Mouse (Mus musculus) gastrocnemius, postnatal 36 days (tissue): ENCODE results near the gene Fgfr2. TPM values are rescaled to one million over a fixed set of nuclear protein-coding genes. Genes with fewer than 3 reads are reported as not detected.
A peak's percentile ranks its signal among the peaks of the same experiment; 100 is the strongest.
"Not testable (repeated sequence)": the region's sequence is repeated elsewhere in the genome, so short reads cannot be mapped to it uniquely, and the experiment has no call there.

ENCODE experiments used
- DNase-seq, 2 experiments: peaks; one replicate each; pipeline ENCODE4 v3.0.0; 2022
- intact Hi-C: fragments of 180-260 bp; cut with DNase I; formaldehyde crosslinking; loops from one replicate; pipeline ENCODE4 v1.15.1; 2025
- total RNA-seq, 2 experiments: library from RNA; stranded (reverse); gene quantifications; 2 replicates each; pipeline ENCODE4 v1.2.3; 2021

The Fgfr2 gene
- total RNA-seq, 2 experiments from 2014 or later, result 0.28 to 0.49 TPM

DNA sequence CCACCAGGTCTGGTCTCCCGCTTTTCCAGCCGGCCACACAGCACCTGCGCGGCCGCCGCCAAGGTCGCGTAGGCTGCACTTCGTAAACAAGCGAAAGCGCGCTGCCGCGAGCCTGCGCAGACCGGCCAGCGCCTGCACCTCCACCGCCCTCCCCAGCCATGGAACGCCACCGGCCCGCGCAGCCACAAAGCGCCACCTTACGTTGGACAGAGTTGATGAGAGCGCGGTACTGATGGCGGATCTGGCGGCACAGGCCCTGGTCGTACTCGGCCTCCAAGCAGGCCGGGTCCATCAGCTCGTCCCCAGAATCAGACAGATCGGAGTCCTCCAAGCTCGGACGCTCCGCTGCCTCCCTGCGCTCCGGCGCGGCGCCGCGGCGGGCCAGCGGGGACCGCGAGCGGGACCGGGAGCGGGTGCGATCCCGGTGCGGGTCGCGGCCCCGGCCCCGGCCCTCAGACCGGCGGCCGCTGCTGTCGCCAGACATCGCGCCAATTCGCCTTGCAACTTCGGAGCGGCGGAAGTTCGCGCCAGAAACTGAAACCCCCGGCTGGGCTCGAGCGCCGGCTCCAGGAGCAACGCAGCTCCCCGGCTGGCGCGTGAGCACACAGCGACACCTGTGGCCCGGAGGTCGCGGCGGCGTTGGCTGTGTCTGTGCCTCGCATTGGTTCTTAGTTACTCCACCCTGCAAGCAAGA is 2576.2 kb downstream of the Fgfr2 start:
- intact Hi-C loops, result loop anchor here (5.0 kb wide), 1 partner anchor 55 kb away; no protein-coding TSS in a partner anchor
- peak; percentile 87 to 92 for DNase-seq

DNA sequence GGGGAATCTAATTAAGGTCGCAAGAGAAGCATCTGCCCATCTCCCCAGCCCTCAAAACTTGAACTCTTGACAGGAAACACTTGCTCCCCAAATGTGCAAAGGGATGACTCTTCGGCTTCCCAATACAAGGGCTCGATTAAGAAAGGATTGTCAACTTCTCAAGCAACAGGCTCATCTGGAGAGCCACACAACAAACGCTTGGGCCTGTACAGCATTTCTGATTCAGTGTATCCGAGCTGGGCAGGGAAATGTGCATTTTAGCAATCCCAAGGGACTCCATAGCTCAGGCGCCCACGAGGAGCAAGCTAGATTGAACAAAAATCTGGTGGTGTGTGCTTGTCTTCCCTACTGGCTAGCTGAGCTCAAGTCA is 2576.7 kb downstream of the Fgfr2 start:
- intact Hi-C loops, result loop anchor here (5.0 kb wide), 1 partner anchor 56 kb away; no protein-coding TSS in a partner anchor
- no peak for DNase-seq

DNA sequence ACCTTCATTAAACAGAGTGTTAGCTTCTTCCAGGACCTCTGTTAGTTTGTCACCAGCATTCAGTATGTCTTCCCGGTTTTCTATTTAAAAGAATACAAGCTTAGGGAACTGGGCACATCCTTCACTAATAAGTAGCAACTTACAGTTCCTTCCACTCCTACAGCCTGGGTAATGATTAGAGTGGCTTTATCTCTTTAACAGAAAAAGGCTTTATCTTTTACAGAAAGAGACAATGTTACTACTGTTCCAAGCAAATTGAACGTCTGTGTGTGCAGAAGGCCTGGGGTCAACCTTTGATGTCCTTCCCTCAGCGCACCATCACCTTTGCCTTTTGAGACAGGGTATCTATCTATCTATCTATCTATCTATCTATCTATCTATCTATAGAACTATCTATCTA is 2577.3 kb downstream of the Fgfr2 start:
- intact Hi-C loops, result loop anchor here (5.0 kb wide), 1 partner anchor 56 kb away; no protein-coding TSS in a partner anchor
- no peak for DNase-seq

DNA sequence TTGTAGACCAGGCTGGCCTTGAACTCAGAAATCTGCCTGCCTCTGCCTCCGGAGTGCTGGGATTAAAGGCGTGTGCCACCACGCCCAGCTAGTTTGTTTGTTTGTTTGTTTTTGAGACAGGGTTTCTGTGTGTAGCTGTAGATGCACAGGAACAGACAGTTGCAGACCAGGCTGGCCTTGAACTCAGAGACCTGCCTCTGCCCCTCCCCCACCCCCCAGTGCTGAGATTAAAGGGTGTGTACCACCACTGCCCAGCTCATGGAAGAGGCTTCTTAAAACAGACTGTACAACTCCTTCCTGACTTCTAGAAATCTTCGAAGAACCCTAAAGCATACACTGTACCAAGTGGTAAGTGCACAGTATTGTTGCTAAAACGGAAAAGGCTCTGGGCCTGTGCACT is 2577.7 kb downstream of the Fgfr2 start:
- no peak for DNase-seq
- intact Hi-C loops, result loop anchor here (5.0 kb wide), 1 partner anchor 57 kb away; no protein-coding TSS in a partner anchor

DNA sequence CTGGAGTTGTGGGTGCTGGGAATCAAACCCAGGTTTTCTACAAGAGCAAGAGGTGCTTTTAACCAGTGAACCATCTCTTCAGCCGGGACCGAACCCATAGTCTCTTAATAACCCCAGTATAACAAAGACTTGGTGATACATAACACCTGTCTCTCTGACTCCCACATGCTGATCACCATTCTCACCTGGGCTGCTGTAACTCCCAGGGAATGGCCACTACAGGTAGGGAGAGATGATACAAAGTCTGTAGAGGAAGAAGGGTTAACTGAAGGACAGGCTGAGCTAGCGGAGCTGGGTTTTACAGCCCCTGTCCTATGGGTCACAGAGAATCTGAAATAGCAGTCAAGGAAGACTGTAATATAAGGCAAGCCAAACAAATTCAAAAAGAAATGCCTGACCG is 2580.0 kb downstream of the Fgfr2 start:
- DNase-seq, result no peak
- intact Hi-C loops, result no loop called here

DNA sequence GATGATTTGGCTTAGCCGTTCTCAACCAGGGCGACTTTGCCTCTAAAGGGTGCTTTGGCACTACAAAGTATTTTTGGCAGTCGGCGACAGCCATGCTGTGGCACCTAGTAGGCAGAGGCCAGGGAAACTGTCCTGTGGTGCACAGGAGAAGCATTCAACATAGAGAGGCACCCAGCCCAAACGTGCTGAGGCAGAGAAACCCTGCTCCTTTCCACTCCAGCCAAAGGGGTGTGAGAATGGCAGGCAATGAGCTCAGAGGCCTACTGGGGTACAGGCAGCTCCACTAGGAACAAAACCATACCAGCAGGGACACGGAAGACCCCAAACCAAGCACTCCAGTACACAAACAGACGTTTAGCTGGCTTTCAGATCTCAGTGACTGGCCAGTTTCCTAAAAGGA is 2583.0 kb downstream of the Fgfr2 start:
- no peak for DNase-seq
- intact Hi-C loops, result no loop called here

DNA sequence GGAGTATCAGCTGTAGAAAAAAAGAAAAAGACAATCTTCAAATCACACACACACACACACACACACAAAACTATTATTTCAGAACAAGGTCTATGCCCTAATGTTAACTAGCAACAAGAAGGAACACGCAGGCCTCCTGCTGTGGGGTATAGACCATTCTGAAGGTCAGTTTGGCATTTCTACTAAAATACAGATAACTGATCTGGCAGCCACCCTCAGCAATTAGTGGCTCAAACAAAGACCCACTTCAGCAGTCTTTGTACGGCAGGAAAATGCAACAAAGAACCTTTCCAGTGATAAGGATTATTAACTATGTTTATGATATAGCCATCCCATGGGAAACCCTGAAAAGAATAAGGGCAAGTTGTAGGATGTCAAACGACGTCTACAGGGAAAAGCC is 2586.1 kb downstream of the Fgfr2 start:
- intact Hi-C loops, result loop anchor here (5.0 kb wide), 1 partner anchor 225 kb away; no protein-coding TSS in a partner anchor
- no peak for DNase-seq

DNA sequence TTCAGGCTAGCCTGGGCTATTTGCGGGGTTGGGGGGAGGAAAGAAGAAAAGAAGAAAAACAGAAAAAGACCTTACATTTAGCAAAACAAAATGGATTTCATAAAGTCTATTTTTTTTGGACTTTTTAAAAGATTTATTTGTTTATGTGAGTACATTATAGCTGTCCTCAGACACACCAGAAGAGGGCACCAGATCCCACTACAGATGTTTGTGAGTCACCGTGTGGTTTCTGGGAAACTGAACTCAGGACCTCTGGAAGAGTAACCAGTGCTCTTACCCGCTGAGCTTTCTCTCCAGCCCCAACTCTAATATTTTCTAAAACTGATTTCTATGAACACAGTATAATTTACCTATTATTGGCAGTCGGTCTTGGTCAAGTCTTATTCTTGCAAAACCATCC is 2588.0 kb downstream of the Fgfr2 start:
- intact Hi-C loops, result loop anchor here (5.0 kb wide), 1 partner anchor 227 kb away; no protein-coding TSS in a partner anchor
- no peak for DNase-seq

DNA sequence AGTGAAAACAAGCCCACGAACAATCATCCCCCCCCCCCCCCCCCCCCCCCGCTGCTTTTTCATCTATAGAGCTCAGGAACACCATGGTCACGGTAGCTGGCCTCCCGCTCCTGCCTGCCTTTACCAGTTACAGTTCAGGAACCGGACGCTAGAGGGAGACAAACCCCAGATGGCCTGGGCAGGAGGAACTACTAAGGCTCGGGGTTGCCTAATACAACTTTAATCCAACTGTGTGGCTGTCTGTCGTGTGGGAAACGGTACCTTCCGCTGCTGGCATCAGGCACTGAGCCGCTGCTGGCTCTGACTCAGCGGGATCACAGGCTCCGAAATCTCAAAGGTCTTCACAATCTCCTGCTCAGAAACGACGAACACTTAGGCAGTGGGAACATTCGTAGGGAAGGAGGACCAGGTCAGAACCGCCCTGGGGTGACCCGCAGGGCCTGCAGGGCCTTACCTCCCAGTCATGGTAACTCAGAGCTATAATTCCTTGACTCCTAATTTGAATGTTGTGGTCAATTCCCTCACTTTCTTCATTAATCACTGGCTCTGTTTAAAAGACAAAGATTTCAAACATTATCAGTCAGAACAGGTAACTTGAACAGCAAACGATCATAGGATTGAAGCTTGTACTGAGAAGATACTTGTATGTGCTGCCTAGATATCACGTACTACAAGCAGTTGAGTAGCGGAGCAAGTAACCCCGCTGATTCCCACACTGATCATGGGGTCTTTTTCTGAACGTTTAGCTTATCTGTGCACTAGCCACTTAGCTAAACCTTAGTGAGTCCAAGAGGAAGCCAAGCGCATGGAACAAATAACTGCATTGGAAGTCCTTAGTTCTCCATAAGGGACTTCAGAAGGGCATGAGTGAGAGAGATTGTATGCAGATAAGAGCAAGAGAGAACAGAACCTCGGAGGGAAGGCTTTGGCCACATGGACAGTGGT is 2589.6 kb downstream of the Fgfr2 start:
- intact Hi-C loops, result loop anchor here (5.0 kb wide), 1 partner anchor 69 kb away; no protein-coding TSS in a partner anchor
- DNase-seq, result peak; percentile 73 to 88

DNA sequence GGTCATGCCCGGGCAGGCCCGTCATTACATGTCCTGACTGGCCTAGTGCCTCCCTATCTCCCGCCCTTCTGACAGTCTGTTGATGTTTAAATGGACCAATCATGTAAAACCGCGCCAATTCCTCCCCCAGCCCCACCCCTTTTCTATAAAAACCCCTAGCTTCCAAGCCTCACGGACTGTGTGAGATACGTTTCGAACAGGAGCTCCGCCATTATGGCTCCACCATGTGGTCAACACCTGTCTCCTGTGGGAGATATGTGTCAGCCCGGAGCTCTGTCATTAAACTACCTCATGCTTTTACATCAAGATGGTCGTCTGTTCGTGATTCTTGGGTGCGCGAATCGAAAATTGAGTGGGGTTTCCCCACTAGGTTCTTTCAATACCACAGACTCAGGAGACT is 2592.0 kb downstream of the Fgfr2 start:
- intact Hi-C loops, result loop anchor here (5.0 kb wide), 1 partner anchor 71 kb away; no protein-coding TSS in a partner anchor
- DNase-seq, result not testable (repeated sequence)

DNA sequence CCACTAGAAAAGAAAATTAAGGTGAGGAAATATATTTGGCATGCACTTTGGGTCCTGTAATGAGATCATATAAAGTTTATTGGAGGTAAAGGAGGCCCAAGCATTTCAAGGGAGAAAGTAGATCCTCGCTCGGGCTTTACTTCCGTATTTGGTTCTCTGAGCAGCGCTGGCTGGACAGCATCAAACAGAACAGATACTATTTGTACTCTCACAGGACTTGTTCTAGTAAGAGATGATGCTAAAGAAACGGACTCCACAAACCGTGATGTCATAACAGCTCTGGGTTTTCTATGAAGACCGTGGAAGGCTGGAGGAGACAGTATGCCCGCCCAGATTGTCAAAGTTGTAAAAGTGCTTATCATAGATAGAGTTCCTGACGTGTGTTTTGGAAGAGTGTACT is 2595.8 kb downstream of the Fgfr2 start:
- no peak for DNase-seq
- intact Hi-C loops, result loop anchor here (10.0 kb wide), 1 partner anchor 1037 kb away; the partner anchor contains the start of gene Bub3

DNA sequence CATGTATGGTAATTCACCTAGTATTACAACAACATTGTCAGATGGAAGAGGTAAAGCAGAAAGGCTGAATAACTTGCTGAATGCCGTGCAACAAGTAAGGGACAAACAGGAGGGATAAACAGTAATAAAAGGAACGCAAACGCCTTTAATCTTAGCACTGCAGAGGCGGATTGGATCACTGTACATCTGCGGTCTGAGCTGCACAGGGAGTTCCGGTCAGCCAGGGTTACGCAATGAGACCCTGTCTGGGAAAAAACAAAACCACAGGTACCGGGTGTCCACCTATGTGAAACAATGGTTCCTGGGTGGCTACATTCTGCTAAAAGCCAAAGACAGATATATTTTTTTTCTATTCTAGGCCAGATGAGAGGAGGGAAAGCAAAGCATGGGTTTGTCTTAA is 2599.7 kb downstream of the Fgfr2 start:
- intact Hi-C loops, result loop anchor here (10.0 kb wide), 1 partner anchor 1041 kb away; the partner anchor contains the start of gene Bub3
- DNase-seq, result no peak

DNA sequence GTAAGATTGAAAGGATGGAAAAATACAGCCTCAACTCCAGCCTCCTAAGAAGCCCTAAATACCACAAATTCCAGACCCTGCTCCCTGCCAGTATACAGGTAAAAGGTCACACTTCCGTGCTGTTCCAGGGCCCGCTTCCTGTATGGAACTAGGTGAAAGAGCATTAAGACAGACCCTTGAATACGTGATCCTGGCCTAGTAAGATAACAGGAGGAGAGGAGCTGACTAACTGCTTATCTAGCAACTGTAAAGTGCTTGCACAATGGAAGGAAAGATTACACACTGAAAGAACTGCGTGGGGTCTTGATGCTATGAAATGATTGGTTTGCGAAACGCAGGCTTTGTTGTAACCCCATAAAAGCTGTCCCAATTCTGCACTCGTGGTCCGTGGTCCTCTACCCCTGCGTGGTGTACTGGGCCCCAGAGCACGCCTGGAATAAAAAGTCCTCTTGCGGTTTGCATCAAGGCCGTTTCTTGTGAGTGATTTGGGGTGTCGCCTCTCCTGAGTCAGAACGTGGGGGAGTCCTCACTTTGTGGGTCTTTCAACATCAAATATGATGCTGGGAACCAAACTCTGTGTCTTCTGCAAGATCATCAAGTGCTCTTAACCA is 2602.2 kb downstream of the Fgfr2 start:
- no peak for DNase-seq
- intact Hi-C loops, result loop anchor here (10.0 kb wide), 1 partner anchor 1044 kb away; the partner anchor contains the start of gene Bub3

DNA sequence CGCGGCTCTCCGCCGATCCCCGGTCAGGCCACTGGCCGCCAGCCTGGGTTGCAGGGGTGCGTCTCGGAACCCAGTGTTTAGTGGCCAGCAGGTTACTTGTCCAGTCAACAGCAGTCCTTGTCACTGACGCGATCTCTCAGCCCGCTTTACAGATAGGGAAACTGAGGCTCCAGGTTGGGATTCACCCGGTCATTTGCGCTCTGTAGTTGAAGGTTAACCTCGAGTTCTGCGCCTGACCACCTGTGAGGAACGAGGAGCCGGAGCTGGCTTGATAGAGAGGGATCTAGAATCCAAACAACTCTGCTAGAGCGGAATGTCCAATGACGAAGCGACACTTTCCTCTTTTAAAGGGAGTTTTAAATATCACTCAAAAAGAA is 2603.1 kb downstream of the Fgfr2 start, which contains the start of gene Ate1:
Gene Ate1, minus strand, starts transcription at position 321 of the 377 bp plus-strand sequence.
- intact Hi-C loops, result loop anchor here (10.0 kb wide), 1 partner anchor 1045 kb away; the partner anchor contains the start of gene Bub3
- no peak for DNase-seq

DNA sequence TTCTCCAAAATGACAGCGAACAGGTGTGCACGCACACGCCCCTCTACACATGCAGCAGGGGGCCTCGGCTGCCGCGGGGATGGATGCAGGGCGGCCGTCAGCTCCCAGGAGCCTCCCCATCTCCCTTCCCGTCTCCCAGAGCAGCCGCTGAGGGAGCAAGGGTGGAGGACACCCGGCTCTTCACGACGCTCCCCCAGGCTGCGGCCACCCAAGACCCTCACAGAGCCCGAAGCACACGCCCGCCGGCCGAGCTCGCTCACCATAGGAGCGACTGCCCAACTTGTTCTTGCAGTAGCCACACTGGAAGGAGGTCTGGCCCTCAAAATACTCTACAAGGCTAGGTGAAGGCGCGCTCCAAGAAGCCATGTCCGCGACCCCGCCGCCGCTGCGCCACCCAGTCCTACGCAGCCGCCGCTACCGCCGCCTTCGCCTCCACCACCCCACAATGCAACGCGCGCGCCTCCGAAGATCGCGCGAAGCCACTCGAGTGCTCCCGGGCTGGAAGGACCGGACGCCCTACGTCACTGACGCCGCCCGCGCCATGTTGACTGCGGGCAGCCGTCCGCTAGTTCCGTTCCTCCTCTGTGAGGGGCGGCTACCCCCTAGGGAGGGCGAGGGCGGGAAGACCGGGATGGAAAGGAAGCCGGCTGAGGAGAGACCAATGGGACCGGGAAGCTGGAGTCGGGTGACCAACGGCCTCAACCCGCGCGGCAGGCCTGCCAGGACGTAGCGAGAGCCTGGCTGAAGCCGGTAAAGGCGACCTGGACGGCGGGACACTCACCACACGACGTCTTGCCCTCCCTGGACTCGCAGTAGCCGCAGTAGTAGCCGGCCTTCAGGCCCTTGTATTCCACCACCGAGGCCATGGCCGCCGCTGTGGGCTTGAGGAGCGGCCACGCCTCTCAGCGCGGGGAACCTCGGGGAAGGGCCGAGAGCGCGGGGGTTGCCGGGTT is 2603.8 kb downstream of the Fgfr2 start:
- intact Hi-C loops, result loop anchor here (10.0 kb wide), 1 partner anchor 1045 kb away; the partner anchor contains the start of gene Bub3
- DNase-seq, result peak; percentile 98 to 99

DNA sequence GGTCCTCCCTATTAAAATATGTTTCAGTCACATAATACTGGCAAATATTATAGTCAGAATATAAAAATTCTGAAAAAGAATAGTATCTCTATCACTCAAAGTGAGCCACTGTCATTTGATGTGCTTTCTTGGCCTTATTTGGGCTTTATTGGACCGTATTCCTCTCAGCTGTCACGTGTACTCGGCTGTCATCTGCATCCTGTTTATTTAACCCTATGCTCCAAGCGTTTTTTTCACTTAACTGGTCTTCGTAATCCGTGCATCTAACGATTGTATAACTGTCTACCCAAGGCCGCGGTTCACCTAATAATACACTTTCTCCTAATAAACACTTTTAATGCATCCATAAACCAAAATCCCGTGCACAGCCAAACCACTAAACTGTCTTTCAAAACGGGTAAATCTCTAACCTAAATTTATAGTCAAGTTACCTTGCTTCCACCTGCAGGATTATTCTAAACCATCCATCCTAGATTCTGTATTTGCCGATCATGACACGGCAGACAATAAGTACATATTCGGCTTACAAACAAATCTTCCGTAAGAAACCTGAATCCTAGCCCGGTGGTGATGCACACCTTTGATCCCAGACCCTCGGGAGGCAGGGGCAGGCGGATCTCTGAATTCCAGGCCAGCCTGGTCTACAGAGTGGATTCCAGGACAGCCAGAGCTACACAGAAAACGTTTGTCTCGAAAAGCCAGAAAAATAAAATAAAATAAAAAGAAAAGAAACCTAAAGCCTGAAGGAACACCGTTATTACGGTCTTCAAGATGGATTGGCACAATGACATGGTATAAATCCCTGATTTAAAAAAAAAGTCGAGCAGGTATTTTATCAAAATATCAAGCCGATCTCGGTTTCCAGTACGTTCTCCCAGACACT is 2604.7 kb downstream of the Fgfr2 start:
- intact Hi-C loops, result no loop called here
- DNase-seq, result no peak

DNA sequence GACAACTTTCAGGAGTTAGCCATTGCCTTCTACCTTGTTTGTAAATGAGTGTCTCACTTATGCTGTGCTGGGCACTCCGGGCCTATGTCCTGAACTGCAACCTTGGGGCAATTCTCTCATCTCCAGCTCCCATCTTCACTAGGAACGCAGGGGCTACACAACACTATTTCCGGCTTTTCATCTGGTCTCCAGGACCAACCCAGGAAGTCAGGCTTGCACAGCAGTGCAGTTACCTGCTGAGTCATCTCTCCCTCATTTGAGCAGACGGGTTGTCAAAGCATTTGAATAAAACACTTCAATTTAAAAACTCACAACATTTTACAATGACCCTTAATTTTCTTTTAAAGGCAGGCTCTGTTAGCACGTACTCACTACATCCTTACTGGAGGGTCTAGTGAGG is 2612.9 kb downstream of the Fgfr2 start:
- intact Hi-C loops, result no loop called here
- no peak for DNase-seq

DNA sequence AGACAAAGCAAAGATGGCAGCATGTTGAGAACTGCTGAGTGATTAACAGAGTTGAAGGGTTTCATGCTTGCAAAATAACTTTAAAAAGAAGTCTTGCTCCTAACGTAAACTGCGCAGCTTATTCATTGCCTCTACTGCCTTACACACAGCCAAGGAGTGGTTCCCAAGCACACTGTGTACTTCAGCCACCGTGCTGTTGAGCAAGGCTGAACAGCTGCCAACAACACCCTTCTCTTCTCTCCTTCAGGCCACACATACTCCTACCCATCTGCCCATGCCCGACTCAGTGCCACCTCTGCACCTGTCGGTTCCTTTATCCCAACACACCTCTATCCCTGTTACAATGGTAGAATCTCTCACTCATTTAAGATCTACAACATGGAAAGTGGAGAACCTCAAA is 2620.1 kb downstream of the Fgfr2 start:
- intact Hi-C loops, result no loop called here
- no peak for DNase-seq
